Mouse (Mus musculus) retina, postnatal 1 day (tissue): ENCODE results near the gene Slc35d1.
"Not testable (repeated sequence)": the region's sequence is repeated elsewhere in the genome, so short reads cannot be mapped to it uniquely, and the experiment has no call there.

Source experiments
- DNase-seq: peaks from one replicate; pipeline ENCODE4 v3.0.0-alpha.2; 2012

Gene Slc35d1

DNA sequence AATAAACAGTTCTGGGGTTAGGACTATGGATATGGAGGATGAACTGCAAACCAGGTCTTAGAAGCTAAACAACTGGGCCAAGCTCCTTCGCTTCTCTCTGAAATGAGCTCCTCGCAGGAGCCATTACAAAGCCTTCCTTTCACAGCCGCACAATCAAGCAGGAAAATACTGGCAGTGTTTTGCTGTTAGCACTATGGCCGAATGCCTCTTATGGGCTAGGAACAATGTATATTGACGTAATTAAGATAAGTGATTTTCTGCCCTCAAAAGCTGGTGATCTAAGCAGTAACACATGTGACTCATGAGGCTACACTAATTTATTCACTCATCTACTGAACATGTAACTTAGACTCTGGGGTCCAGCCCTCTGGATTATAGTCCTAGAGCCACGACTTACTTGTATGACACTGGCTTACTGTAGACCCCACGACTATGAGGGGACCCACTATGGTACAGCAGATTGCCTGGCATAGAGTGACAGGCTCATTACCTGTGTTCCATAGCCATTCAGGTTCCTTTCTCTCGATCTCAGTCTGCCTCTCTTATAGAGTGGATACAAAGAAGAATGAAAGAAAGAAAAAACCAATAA, 34.6 kb downstream of the Slc35d1 start:
- DNase-seq: peak; percentile 61

DNA sequence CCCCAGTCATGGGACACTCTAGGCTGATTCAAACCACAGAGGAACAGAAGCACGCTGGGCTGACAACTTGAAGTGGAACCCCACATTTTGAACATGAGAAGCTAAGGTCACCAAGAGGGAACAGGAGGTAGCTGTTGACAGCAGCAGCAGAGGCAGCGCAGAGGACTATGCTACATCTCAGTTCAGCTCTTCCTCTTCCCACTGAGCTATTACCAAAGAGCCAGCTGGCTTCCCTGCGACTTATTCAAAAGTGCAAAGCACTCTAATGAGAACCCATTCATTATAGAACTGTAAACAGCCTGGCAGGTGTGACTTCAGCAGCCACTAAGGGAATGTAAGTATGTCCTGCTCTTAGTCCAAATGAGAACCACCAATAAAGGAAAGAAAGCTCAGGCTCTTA, 35.4 kb downstream of the Slc35d1 start:
- DNase-seq: peak; percentile 8

- DNase-seq: peak; percentile 10
Observed at GRCm38 (mm10) chr4:103178635-103179318, 36.2 kb downstream of the Slc35d1 start.

DNA sequence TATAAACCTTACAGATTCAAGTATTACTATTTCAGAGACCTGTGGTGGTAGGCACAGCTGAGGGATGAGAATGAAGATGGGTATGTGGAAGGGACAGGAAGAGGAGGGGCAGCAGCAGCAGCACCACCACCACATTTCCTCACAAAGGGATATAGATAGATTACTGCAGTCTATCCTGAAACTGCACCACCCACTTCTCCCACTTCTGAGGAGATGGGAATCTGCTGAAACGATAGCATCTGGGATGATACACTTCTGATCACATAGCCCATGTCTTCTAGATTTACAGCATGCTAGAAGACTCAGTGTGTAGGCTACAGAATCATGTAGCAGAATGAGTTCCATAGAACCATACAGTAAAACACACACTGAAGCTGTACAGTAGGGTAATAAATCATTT, 37.3 kb downstream of the Slc35d1 start:
- no peak for DNase-seq

- DNase-seq: peak; percentile 67
Observed at GRCm38 (mm10) chr4:103174001-103174400, 41.0 kb downstream of the Slc35d1 start.

GRCm38 (mm10) chr4:103173507-103173906, 41.5 kb downstream of the Slc35d1 start:
- DNase-seq: peak; percentile 4

GRCm38 (mm10) chr4:103171256-103171655, 43.7 kb downstream of the Slc35d1 start:
- DNase-seq: no peak

- DNase-seq: not testable (repeated sequence)
Observed at GRCm38 (mm10) chr4:103166198-103166597, 48.8 kb downstream of the Slc35d1 start.

DNA sequence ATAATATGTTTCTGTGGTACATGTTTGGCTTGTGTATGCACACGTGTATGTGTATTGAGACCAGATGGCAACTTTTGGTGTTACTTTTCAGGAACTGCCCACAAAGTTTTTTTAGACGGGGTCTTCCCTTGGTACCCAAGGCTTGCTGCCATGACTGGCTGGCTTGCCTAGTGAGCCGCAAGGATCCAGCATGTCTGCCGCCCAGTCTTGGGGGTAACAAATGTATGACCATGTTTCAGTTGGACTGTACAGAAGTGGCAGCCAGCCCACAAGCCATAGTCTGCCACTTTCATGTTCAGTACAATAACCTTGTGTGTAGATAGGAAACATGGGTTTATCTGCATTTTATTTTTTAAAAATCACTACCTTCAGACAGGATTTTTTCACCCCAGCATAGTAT, 56.2 kb downstream of the Slc35d1 start:
- no peak for DNase-seq

- no peak for DNase-seq
Observed at GRCm38 (mm10) chr4:103151946-103152345, 63.0 kb downstream of the Slc35d1 start.

DNA sequence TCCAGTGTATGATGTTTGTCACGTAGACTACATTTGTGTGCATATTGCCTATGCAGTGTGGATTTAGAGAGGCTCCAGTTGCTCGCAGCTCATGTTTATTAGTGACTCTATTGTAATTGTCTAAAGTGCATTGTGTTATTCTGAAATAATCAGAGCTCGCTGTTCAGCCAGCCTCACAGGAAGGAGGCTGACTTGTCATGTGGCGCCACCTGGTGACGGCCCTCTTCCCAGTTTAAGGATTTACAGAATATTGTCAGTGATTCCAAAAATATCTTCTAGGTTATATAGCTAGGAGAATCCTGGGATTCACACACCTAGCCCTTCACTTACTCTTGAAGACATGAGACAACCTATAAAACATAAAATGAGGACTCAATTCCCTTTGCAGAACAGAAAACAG, 68.6 kb downstream of the Slc35d1 start:
- peak; percentile 75 for DNase-seq

DNA sequence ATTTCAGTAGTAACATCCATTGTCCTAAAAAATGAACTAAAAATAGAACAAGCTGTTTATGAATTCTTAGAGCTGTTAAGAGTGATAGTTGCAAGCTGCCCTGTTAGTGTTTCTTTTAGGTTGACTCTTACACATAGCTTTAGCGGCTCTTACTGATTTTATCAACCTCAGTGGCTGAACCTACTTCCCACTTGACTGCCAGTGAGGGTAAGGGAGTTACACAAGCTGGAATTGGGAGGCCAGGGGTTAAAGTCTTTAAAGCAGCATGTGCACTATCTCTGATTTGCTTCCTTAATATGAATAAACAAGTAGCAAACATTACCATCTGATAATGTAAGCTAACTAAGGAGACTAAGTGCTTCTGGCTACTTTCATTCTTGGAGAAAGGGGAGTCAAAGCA, 78.0 kb downstream of the Slc35d1 start:
- DNase-seq: no peak

DNA sequence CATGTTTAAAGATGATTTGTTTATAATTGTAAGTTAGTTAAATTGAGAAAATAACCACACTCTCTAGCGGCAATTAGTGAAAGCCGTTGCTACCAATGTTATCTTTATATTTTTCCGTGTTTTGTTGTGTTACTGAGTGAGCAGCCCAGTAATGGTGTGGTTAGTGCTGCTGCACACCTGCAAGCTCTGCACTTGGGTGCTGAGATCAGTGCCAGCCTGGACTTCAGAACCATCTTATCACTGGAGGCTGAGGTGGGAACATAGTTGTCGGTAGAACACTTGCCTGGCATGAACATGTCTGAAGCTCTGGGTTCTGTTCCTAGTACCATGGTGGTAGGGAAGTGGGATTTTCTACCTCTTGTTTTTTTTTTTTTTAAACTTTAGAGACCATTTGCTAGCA, 88.4 kb downstream of the Slc35d1 start:
- DNase-seq: no peak

DNA sequence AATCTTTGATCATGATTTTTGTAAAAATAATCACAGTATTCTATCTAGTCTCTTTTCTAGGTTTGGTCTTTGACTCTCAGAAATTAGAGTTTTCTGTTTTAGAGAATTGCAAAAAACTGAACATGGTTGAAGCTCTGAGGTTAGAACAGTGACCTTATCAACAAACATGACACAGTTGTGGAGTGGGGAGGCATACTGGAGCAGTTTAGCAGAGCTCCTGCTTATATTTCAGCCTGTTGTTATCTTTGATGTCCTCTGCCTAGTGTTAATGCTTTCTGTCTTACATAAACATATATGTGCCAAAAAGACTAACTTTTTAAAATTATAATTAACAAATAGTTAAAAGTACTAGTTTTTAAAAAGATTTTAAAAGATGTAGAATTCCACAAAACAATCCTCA, 91.4 kb downstream of the Slc35d1 start:
- DNase-seq: no peak

- no peak for DNase-seq
Observed at GRCm38 (mm10) chr4:103123086-103123485, 91.9 kb downstream of the Slc35d1 start.

- no peak for DNase-seq
Observed at GRCm38 (mm10) chr4:103120874-103121389, 94.0 kb downstream of the Slc35d1 start.
